Mouse (Mus musculus) ES-E14 (cell line): ENCODE data around the gene Ptpre. TPM values are rescaled to one million over a fixed set of nuclear protein-coding genes. Genes with fewer than 3 reads are reported as not detected.

Source experiments
- DNase-seq: peaks from one replicate; pipeline ENCODE4 v3.0.0-alpha.2; 2013; ENCODE audit warnings: low read depth, low spot score
- H3K27ac ChIP-seq: 2 replicates; pipeline ENCODE4 v1.5.1; 2012; ENCODE audit warnings: low read depth, mild to moderate bottlenecking, low read length, moderate library complexity, mixed read lengths; ENCODE audit not compliant: poor library complexity, insufficient read depth, severe bottlenecking
- H3K36me3 ChIP-seq: 2 replicates; pipeline ENCODE4 v1.6.1; 2012; ENCODE audit warnings: mild to moderate bottlenecking, low read length, moderate library complexity, mixed read lengths; ENCODE audit not compliant: control insufficient read depth, poor library complexity, insufficient read depth, severe bottlenecking
- H3K4me1 ChIP-seq, 2 experiments: fragments of 150-350 bp in 1 of 2; sonication (generic) in 1 of 2; 2 replicates each; pipeline ENCODE4 v1.6.1; 2012; ENCODE audit warnings: low read length in 2 of 2, mild to moderate bottlenecking in 1 of 2, mixed read lengths in 1 of 2; ENCODE audit not compliant: control insufficient read depth in 2 of 2, insufficient read depth in 2 of 2, poor library complexity in 1 of 2
- H3K4me3 ChIP-seq, 2 experiments: fragments of 150-350 bp in 1 of 2; sonication (generic) in 1 of 2; 2 replicates each; pipeline ENCODE4 v1.5.1; 2012; ENCODE audit warnings: low read length in 2 of 2, low read depth in 1 of 2, mild to moderate bottlenecking in 1 of 2, mixed read lengths in 1 of 2; ENCODE audit not compliant: insufficient read depth in 1 of 2, poor library complexity in 1 of 2, severe bottlenecking in 1 of 2
- H3K9ac ChIP-seq: 2 replicates; pipeline ENCODE4 v1.6.1; 2012; ENCODE audit warnings: low read depth, mild to moderate bottlenecking, low read length, mixed read lengths; ENCODE audit not compliant: poor library complexity, insufficient read depth, severe bottlenecking
- H3K9me3 ChIP-seq: fragments of 150-350 bp; sonication (generic); 2 replicates; pipeline ENCODE4 v1.6.1; 2012; ENCODE audit warnings: low read depth, mild to moderate bottlenecking, low read length; ENCODE audit not compliant: control insufficient read depth, insufficient read depth
- CHD2 ChIP-seq: IDR thresholded peaks from 2 replicates; pipeline ENCODE4 v1.6.1; 2014; ENCODE audit warnings: mild to moderate bottlenecking, low read depth, low read length, inconsistent platforms
- HCFC1 ChIP-seq: IDR thresholded peaks from 2 replicates; pipeline ENCODE4 v1.6.1; 2012; ENCODE audit warnings: low read length, inconsistent platforms, borderline replicate concordance; ENCODE audit not compliant: insufficient read depth
- MAFK ChIP-seq: IDR thresholded peaks from 2 replicates; pipeline ENCODE4 v1.6.1; 2014; ENCODE audit warnings: mild to moderate bottlenecking, low read depth, low read length, inconsistent platforms; ENCODE audit not compliant: insufficient read depth
- ZC3H11A ChIP-seq: IDR thresholded peaks from 2 replicates; pipeline ENCODE4 v1.6.1; 2012; ENCODE audit warnings: low read depth, mild to moderate bottlenecking, inconsistent platforms, low read length, borderline replicate concordance
- ZNF384 ChIP-seq: IDR thresholded peaks from 2 replicates; pipeline ENCODE4 v1.6.1; 2012; ENCODE audit warnings: low read depth, low read length, inconsistent platforms
- in situ Hi-C, 2 experiments: fragments of 600-800 bp; cut with MboI; formaldehyde crosslinking; loops; one replicate each; pipeline ENCODE4 v1.15.1; 2025; ENCODE audit warnings: low sequenced_read_pairs in 2 of 2, inconsistent platforms in 1 of 2; ENCODE audit not compliant: unreplicated experiment in 2 of 2
- total RNA-seq: library from RNA; depleted of rRNA; stranded (reverse); fragments of 300-350 nt; gene quantifications from 2 replicates; pipeline ENCODE4 v1.2.3, GENCODE M21; 2012

Ptpre gene
- total RNA-seq, 1 experiment, result 1.1 TPM

DNA sequence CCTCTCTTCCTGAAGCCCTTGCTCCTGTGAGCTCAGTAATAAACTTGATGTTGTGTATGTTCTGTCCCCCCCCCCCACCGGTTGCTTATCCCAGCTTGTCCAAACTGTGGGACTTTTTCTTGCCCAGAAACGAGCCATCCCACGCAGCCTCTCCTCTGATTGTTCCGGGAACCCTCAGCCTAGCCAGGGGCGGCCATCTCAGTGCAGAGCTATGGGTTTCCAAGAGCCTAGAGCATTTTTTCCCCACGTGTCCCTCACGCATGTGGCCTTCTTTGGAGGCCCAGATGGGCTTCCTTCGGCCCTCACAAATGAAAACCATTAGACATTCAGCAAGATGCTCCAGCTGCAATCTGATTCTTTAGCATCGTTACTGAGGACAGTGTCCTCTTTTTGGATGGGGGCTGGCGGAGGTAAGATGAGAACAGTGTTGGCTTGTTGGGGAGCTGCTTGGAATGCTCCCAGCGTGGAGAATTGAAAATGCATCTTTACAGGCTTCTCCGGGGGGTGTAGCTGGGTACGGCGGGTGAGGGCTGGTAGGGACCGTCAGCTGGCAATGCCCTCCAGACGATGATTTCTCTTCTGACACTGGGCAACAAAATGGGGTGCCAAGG is 41.5 kb downstream of the Ptpre start:
- no peaks in the 10 kb centered on the region for H3K36me3 ChIP-seq
- H3K27ac ChIP-seq, result no peak overlapping the region
- DNase-seq, result no peak
- no peak overlapping the region for H3K4me3 ChIP-seq
- in situ Hi-C loops, result no loop called here
- H3K9ac ChIP-seq, result no peak overlapping the region
- TF ChIP-seq HCFC1, result no peak
- no peak for TF ChIP-seq ZC3H11A
- TF ChIP-seq CHD2, result no peak
- TF ChIP-seq ZNF384, result no peak
- TF ChIP-seq MAFK, result no peak
- no peaks in the 10 kb centered on the region for H3K9me3 ChIP-seq
- no peaks in the 10 kb centered on the region for H3K4me1 ChIP-seq

DNA sequence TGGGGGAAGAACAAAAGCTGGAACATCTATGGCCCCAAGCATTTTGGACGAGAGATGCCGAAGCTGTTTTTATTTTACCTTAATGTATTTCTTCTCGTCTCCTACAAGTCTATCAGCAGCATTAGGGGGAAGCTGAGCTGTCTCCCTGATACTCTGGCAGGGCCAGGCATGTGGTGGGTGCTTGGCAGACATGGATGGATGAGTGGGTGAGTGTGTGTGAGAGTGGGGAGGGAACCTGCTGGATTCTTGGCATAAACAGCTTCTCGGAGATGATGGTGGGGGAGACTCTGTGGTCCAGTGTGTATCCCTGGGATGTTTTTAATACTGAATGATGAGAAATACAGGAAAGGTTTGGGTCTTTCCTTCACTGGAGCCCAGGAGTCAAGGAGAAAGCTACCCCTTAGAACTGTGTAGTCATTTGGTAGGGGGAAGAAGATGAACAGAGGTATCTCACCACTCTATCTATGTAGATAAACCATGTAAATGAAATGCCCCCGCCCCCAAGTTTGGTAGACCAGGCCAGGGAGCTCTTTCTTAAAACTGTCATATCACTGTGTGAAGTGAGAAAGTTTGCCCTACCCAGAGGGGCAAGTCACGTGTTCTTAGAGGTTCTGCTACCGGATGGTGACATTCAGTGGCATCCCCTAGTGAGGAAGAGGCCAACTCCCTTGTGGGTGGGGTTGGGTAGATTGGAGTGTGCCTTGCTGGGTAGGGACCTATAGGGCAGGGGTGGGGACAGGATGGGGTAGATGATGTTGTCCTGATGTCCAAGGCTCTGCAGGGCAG is 43.2 kb downstream of the Ptpre start:
- TF ChIP-seq ZNF384 (no peak), ZC3H11A (no peak), MAFK (no peak), HCFC1 (no peak), CHD2 (no peak)
- no peak for DNase-seq
- in situ Hi-C loops, result no loop called here
- Histone ChIP-seq H3K4me1 (no peaks in the 10 kb centered on the region), H3K4me3 (no peak overlapping the region), H3K27ac (no peak overlapping the region), H3K36me3 (no peaks in the 10 kb centered on the region), H3K9me3 (no peaks in the 10 kb centered on the region), H3K9ac (no peak overlapping the region)

DNA sequence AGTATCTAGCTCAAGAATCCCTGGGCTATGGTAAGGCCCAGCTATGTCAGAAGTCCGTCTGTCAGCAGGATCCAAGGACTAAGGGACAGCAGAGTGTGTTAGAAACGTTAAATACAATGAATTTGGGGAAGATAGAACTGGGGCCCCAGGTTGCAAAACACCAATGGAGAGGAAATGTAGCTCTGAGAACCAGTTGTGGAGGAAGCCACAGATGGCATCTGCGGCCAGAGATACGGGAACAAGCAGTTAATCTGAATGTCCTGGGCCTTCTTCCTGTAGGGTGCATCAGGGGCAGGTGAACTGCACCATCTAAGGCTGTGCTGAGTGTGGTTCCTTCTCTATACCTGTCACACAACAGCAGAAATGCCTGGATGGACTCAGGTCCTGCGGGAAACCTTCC is 43.8 kb downstream of the Ptpre start:
- Histone ChIP-seq H3K36me3 (no peaks in the 10 kb centered on the region), H3K9me3 (no peaks in the 10 kb centered on the region), H3K4me1 (no peaks in the 10 kb centered on the region; a peak in 1 of 4 replicates), H3K4me3 (no peak overlapping the region), H3K27ac (no peak overlapping the region), H3K9ac (no peak overlapping the region)
- DNase-seq, result no peak
- in situ Hi-C loops, result no loop called here
- TF ChIP-seq ZNF384 (no peak), MAFK (no peak)

DNA sequence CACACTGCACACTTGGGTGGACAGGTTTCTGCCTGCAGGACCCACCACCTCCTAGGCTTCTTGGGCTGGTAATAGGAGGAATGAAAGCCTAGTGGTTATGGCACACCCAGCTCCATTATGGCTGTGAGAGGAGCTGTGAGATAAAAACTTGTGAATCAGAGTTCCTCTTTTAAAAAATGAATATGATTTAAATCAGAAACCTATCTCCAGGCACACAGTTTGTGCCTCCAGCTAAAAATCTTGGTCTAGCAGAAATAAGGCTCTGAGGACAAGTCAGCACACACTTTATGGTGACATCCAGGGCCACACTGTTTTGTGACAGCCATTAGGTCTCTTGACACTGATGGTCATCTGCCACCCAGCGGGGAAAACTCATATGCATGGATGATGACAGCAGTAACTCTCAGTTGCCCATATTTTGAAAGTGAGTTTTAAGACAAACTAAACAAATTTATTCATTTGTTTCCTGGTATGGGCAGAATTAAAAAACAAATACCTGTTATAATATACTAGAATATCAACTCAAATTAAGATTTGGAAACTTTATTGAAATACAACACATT is 47.9 kb downstream of the Ptpre start:
- Histone ChIP-seq H3K4me3 (no peak overlapping the region), H3K36me3 (no peaks in the 10 kb centered on the region), H3K4me1 (peaks cover 0 to 5% of the 10 kb centered on the region in 2 experiments; a peak in 1 of 4 replicates), H3K9me3 (no peaks in the 10 kb centered on the region), H3K9ac (no peak overlapping the region), H3K27ac (no peak overlapping the region)
- DNase-seq, result no peak
- in situ Hi-C loops, result no loop called here
- no peak for TF ChIP-seq MAFK
- TF ChIP-seq CHD2, result no peak
- TF ChIP-seq ZNF384, result no peak
- TF ChIP-seq ZC3H11A, result no peak
- TF ChIP-seq HCFC1, result no peak
